Mouse (Mus musculus): ENCODE data around the gene Prdm15. TPM values are rescaled to one million over a fixed set of nuclear protein-coding genes. Genes with fewer than 3 reads are reported as not detected.

The Prdm15 gene
- polyA plus RNA-seq, 1 experiment from 2014 or later: 10.3 TPM

GRCm38 (mm10) chr16:97832154-97832553 lies 19.5 kb downstream of the Prdm15 start:
- Histone ChIP-seq H3K9ac (replicated peaks; ENCODE audit: low read depth, low read length) (no peak overlapping the region), H3K4me2 (ENCODE audit: low read depth, low read length) (no peak overlapping the region), H3K4me1 (ENCODE audit: control insufficient read depth, insufficient read depth, low read length) (no peaks in the 10 kb centered on the region), H3K4me3 (ENCODE audit: low read depth, low read length) (no peak overlapping the region), H3K27ac (ENCODE audit: low read depth, low read length) (no peak overlapping the region), H3K9me3 (ENCODE audit: control insufficient read depth, low read length) (no peaks in the 10 kb centered on the region), H3K27me3 (ENCODE audit: control insufficient read depth, insufficient read depth, low read length) (no peaks in the 10 kb centered on the region), H3K36me3 (ENCODE audit: control insufficient read depth, insufficient read depth, low read length) (peaks cover 36% of the 10 kb centered on the region)
- no peak for ATAC-seq (ENCODE audit: low read depth)
- 93% methylated on average over 3 of the region's 3 CpGs for WGBS

GRCm38 (mm10) chr16:97828207-97828606 lies 23.4 kb downstream of the Prdm15 start:
- H3K4me3 ChIP-seq (ENCODE audit: low read depth, low read length): no peak overlapping the region
- H3K9me3 ChIP-seq (ENCODE audit: control insufficient read depth, low read length): no peaks in the 10 kb centered on the region
- no peak overlapping the region for H3K27ac ChIP-seq (ENCODE audit: low read depth, low read length)
- no peak overlapping the region for H3K9ac ChIP-seq (replicated peaks; ENCODE audit: low read depth, low read length)
- 100% methylated on average over 1 of the region's 1 CpGs for WGBS
- no peaks in the 10 kb centered on the region for H3K4me1 ChIP-seq (ENCODE audit: control insufficient read depth, insufficient read depth, low read length)
- H3K27me3 ChIP-seq (ENCODE audit: control insufficient read depth, insufficient read depth, low read length): no peaks in the 10 kb centered on the region
- no peak for ATAC-seq (ENCODE audit: low read depth)
- H3K36me3 ChIP-seq (ENCODE audit: control insufficient read depth, insufficient read depth, low read length): peaks cover 20% of the 10 kb centered on the region
- no peak overlapping the region for H3K4me2 ChIP-seq (ENCODE audit: low read depth, low read length)

GRCm38 (mm10) chr16:97823311-97824007 lies 28.2 kb downstream of the Prdm15 start:
- ATAC-seq (ENCODE audit: low read depth): no peak
- peaks cover 25% of the 10 kb centered on the region for H3K36me3 ChIP-seq (ENCODE audit: control insufficient read depth, insufficient read depth, low read length)

GRCm38 (mm10) chr16:97819532-97819931 lies 32.1 kb downstream of the Prdm15 start:
- ATAC-seq (ENCODE audit: low read depth): no peak
- H3K36me3 ChIP-seq (ENCODE audit: control insufficient read depth, insufficient read depth, low read length): peaks cover 48% of the 10 kb centered on the region

More at GRCm38 (mm10) chr16:97823311-97824007, 28.2 kb downstream of the Prdm15 start:
- Histone ChIP-seq H3K4me1 (ENCODE audit: control insufficient read depth, insufficient read depth, low read length) (no peaks in the 10 kb centered on the region), H3K9ac (replicated peaks; ENCODE audit: low read depth, low read length) (no peak overlapping the region), H3K4me3 (ENCODE audit: low read depth, low read length) (no peak overlapping the region), H3K27me3 (ENCODE audit: control insufficient read depth, insufficient read depth, low read length) (no peaks in the 10 kb centered on the region), H3K4me2 (ENCODE audit: low read depth, low read length) (no peak overlapping the region), H3K9me3 (ENCODE audit: control insufficient read depth, low read length) (no peaks in the 10 kb centered on the region), H3K27ac (ENCODE audit: low read depth, low read length) (no peak overlapping the region)
- 94% methylated on average over 6 of the region's 6 CpGs for WGBS

GRCm38 (mm10) chr16:97817414-97817813 lies 34.2 kb downstream of the Prdm15 start:
- H3K4me3 ChIP-seq (ENCODE audit: low read depth, low read length): no peak overlapping the region
- no peaks in the 10 kb centered on the region for H3K9me3 ChIP-seq (ENCODE audit: control insufficient read depth, low read length)
- no peak overlapping the region for H3K27ac ChIP-seq (ENCODE audit: low read depth, low read length)
- no peak overlapping the region for H3K9ac ChIP-seq (replicated peaks; ENCODE audit: low read depth, low read length)
- no peaks in the 10 kb centered on the region for H3K4me1 ChIP-seq (ENCODE audit: control insufficient read depth, insufficient read depth, low read length)
- H3K36me3 ChIP-seq (ENCODE audit: control insufficient read depth, insufficient read depth, low read length): peaks cover 53% of the 10 kb centered on the region
- H3K4me2 ChIP-seq (ENCODE audit: low read depth, low read length): no peak overlapping the region
- ATAC-seq (ENCODE audit: low read depth): no peak
- H3K27me3 ChIP-seq (ENCODE audit: control insufficient read depth, insufficient read depth, low read length): no peaks in the 10 kb centered on the region
- 90% methylated on average over 1 of the region's 1 CpGs for WGBS

More at GRCm38 (mm10) chr16:97819532-97819931, 32.1 kb downstream of the Prdm15 start:
- Histone ChIP-seq H3K9ac (replicated peaks; ENCODE audit: low read depth, low read length) (no peak overlapping the region), H3K27ac (ENCODE audit: low read depth, low read length) (no peak overlapping the region), H3K4me1 (ENCODE audit: control insufficient read depth, insufficient read depth, low read length) (no peaks in the 10 kb centered on the region), H3K9me3 (ENCODE audit: control insufficient read depth, low read length) (no peaks in the 10 kb centered on the region), H3K4me2 (ENCODE audit: low read depth, low read length) (no peak overlapping the region), H3K4me3 (ENCODE audit: low read depth, low read length) (no peak overlapping the region), H3K27me3 (ENCODE audit: control insufficient read depth, insufficient read depth, low read length) (no peaks in the 10 kb centered on the region)
- 89% methylated on average over 4 of the region's 4 CpGs for WGBS

GRCm38 (mm10) chr16:97815269-97815668 lies 36.4 kb downstream of the Prdm15 start:
- no peak overlapping the region for H3K4me2 ChIP-seq (ENCODE audit: low read depth, low read length)
- H3K4me1 ChIP-seq (ENCODE audit: control insufficient read depth, insufficient read depth, low read length): no peaks in the 10 kb centered on the region
- peaks cover 63% of the 10 kb centered on the region for H3K36me3 ChIP-seq (ENCODE audit: control insufficient read depth, insufficient read depth, low read length)
- no peak overlapping the region for H3K27ac ChIP-seq (ENCODE audit: low read depth, low read length)
- 92% methylated on average over 5 of the region's 5 CpGs for WGBS
- no peak overlapping the region for H3K9ac ChIP-seq (replicated peaks; ENCODE audit: low read depth, low read length)
- ATAC-seq (ENCODE audit: low read depth): no peak
- no peaks in the 10 kb centered on the region for H3K9me3 ChIP-seq (ENCODE audit: control insufficient read depth, low read length)
- H3K27me3 ChIP-seq (ENCODE audit: control insufficient read depth, insufficient read depth, low read length): no peaks in the 10 kb centered on the region
- H3K4me3 ChIP-seq (ENCODE audit: low read depth, low read length): no peak overlapping the region

- Histone ChIP-seq H3K4me1 (ENCODE audit: control insufficient read depth, insufficient read depth, low read length) (no peaks in the 10 kb centered on the region), H3K9ac (replicated peaks; ENCODE audit: low read depth, low read length) (no peak overlapping the region), H3K9me3 (ENCODE audit: control insufficient read depth, low read length) (no peaks in the 10 kb centered on the region), H3K4me3 (ENCODE audit: low read depth, low read length) (no peak overlapping the region), H3K4me2 (ENCODE audit: low read depth, low read length) (no peak overlapping the region), H3K27ac (ENCODE audit: low read depth, low read length) (no peak overlapping the region), H3K27me3 (ENCODE audit: control insufficient read depth, insufficient read depth, low read length) (no peaks in the 10 kb centered on the region), H3K36me3 (ENCODE audit: control insufficient read depth, insufficient read depth, low read length) (peaks cover 68% of the 10 kb centered on the region)
- 95% methylated on average over 2 of the region's 2 CpGs for WGBS
- ATAC-seq (ENCODE audit: low read depth): no peak
These were observed 37.6 kb downstream of the Prdm15 start for GRCm38 (mm10) chr16:97814060-97814459.

GRCm38 (mm10) chr16:97808881-97809280 lies 42.8 kb downstream of the Prdm15 start:
- no peak for ATAC-seq (ENCODE audit: low read depth)
- Histone ChIP-seq H3K36me3 (ENCODE audit: control insufficient read depth, insufficient read depth, low read length) (peaks cover 68% of the 10 kb centered on the region), H3K27me3 (ENCODE audit: control insufficient read depth, insufficient read depth, low read length) (no peaks in the 10 kb centered on the region), H3K4me3 (ENCODE audit: low read depth, low read length) (no peak overlapping the region), H3K9me3 (ENCODE audit: control insufficient read depth, low read length) (no peaks in the 10 kb centered on the region), H3K9ac (replicated peaks; ENCODE audit: low read depth, low read length) (no peak overlapping the region), H3K4me1 (ENCODE audit: control insufficient read depth, insufficient read depth, low read length) (no peaks in the 10 kb centered on the region), H3K4me2 (ENCODE audit: low read depth, low read length) (no peak overlapping the region), H3K27ac (ENCODE audit: low read depth, low read length) (no peak overlapping the region)
- 97% methylated on average over 3 of the region's 3 CpGs for WGBS

- Histone ChIP-seq H3K27ac (ENCODE audit: low read depth, low read length) (no peak overlapping the region), H3K9me3 (ENCODE audit: control insufficient read depth, low read length) (no peaks in the 10 kb centered on the region), H3K4me1 (ENCODE audit: control insufficient read depth, insufficient read depth, low read length) (no peaks in the 10 kb centered on the region), H3K9ac (replicated peaks; ENCODE audit: low read depth, low read length) (no peak overlapping the region), H3K4me3 (ENCODE audit: low read depth, low read length) (no peak overlapping the region), H3K4me2 (ENCODE audit: low read depth, low read length) (no peak overlapping the region), H3K36me3 (ENCODE audit: control insufficient read depth, insufficient read depth, low read length) (peaks cover 57% of the 10 kb centered on the region), H3K27me3 (ENCODE audit: control insufficient read depth, insufficient read depth, low read length) (no peaks in the 10 kb centered on the region)
- ATAC-seq (ENCODE audit: low read depth): no peak
- 94% methylated on average over 3 of the region's 3 CpGs for whole genome bisulfite sequencing
These were observed 46.0 kb downstream of the Prdm15 start for GRCm38 (mm10) chr16:97805646-97806045.

Data from neural tube, embryonic 14.5 days (tissue).